Mouse (Mus musculus) kidney, postnatal 10 days (tissue): Measurements from ENCODE around the gene Zfp36l2.
A peak's percentile ranks its signal among the peaks of the same experiment; 100 is the strongest.
"Not testable (repeated sequence)": the region's sequence is repeated elsewhere in the genome, so short reads cannot be mapped to it uniquely, and the experiment has no call there.

ENCODE experiments used
- DNase-seq: peaks from one replicate; pipeline ENCODE4 v3.0.0; 2021; ENCODE audit warnings: mixed read lengths

The Zfp36l2 gene

GRCm38 (mm10) chr17:84187727-84188373, at the start of gene Zfp36l2:
Gene Zfp36l2, minus strand, starts transcription at chr17:84187947.
- DNase-seq, result peak; percentile 99

DNA sequence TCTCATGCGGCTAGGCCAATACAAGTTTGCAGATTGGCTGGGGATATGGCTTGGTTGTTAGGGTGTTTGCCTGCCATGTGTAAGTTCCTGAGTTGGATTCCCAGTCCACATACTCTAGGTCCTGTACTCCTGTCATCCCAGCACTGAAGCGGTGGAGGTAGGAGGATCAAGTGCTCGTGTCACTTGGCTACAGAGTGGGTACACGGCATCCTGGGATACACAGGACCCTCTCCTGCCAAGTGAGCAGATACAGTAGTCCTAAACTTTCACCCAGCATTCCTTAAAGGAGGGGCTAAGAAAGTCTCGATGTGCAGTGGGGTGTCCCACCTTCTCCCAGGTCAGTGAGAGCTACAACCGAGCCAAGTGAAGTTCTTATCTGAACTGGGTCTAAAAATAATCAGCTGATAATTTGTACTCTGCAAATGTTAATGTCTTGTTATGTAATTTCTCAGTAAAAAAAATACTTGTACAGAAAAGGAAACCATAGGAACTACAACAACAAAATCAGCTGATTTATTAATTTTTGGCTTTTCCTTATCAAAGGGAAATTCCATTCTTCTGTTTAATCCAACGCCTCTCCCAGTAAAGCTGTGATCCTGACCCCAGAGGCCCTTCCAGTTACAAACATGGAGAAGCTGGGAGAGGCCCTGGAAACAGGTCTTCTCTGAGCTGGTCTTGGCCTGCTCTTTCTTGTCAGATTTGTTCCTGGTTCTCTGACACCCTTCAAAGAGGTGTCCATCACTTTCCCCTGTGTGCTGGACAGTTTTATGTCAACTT, 49.2 kb upstream of the Zfp36l2 start:
- peak; percentile 55 for DNase-seq

GRCm38 (mm10) chr17:84235399-84235928, 47.7 kb upstream of the Zfp36l2 start:
- DNase-seq, result no peak

DNA sequence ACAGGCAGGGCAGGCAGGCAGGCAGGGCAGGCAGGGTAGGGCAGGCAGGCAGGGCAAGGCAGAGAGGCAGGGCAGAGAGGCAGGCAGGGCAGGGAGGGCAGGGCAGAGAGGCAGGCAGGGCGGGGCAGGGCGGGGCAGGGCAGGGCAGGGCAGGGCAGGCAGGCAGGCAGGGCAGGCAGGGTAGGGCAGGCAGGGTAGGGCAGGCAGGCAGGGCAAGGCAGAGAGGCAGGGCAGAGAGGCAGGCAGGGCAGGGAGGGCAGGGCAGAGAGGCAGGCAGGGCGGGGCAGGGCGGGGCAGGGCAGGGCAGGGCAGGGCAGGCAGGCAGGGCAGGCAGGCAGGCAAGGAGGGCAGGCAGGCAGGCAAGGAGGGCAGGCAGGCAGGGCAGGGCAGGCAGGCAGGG, 47.0 kb upstream of the Zfp36l2 start:
- not testable (repeated sequence) for DNase-seq

DNA sequence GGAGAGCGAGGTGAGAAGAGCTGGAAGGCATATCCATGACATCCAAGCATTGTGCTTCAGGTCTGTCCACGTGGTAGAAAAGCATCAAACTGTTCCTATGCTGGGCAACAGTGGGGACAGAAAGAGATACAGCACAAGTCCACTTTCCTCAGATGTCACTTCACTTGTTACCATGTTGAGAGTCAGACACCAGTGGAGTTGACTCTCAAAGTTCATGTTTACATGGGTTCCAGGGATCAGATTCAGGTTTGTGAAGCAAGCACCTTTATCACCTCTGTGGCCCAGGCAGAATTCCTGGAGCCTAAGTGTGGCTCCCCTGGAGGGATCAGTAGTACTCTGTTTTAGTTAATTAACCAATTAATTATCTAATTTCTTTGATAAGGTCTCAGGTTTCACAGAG, 46.0 kb upstream of the Zfp36l2 start:
- DNase-seq, result no peak

DNA sequence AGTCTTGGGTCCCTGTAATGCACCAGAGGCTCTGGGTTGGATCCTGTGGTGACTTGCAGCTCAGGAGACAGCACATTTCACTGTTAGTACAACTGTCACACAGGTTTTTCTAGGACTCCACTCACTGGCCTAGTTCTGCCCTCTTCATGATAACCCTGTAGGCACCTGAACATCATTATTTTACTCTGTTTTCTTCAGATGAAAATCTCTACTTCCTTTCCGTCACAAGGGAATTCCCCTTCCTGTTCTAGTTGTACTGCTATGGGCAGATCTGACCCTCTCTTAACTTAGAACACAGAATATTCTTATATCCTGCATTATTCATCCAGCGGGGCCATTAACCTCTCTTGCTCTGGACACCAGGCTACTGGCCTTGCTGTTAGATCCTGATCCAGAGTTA, 43.6 kb upstream of the Zfp36l2 start:
- DNase-seq, result no peak

DNA sequence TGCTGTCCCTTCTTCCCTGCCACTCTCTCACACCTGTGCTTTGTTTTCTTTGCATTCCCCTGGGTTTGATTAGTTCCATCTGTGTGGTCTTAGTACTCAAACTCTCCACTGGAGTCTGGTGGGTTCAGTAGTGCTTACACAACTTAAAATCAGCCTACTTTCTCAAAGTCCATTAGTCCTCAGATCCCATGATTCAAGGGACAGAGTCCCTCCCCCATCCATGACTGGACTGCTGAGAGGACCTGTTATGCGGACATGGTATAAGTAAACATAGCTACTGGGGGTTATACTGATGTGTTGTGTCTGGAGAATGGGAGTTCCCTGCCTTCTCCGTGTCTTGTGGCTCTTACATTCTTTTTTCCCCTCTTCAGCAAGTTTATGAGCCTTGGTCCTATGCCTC, 40.5 kb upstream of the Zfp36l2 start:
- no peak for DNase-seq

DNA sequence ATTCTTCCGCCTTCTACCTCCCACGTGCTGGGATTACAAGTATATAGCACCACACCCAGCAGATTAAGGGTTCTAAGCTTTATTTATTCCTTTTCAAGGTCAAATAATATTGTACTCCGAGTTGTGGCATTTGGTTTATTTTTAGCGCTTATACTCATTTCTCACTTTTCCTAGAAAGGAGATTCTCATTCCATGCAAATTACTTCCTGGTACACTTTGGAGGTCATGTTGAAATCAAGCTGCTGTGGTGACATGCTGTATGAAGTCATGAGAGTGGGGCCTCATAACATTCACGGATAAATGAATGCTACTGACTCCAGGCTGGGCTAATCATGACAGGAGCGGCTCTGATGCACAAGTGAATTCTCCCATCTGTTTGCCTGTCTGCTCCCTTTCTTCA, 38.9 kb upstream of the Zfp36l2 start:
- no peak for DNase-seq

DNA sequence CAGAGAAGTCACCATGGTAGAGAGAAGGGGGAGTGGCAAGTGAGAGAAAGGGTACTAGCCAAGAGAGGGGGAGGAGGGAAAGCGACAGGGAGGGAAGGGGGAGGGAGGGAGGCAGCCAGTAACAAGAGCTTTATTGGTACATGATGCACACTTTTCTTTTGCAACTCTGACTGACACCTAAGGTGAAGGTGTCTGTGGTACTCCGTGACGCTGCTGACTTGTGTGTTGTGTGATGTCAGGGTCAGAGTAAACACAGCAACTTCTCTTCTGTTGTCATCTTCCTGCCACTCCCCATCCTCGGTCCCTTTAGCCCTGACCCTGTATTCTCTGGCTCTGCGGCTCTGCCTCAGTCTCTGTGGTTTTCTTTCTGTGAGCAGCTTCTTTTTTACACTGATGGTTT, 38.5 kb upstream of the Zfp36l2 start:
- no peak for DNase-seq

GRCm38 (mm10) chr17:84224217-84224887, 36.6 kb upstream of the Zfp36l2 start:
- DNase-seq, result no peak

GRCm38 (mm10) chr17:84218841-84219240, 31.1 kb upstream of the Zfp36l2 start:
- DNase-seq, result not testable (repeated sequence)

- DNase-seq, result no peak
Measured at GRCm38 (mm10) chr17:84217696-84218095, 29.9 kb upstream of the Zfp36l2 start.

DNA sequence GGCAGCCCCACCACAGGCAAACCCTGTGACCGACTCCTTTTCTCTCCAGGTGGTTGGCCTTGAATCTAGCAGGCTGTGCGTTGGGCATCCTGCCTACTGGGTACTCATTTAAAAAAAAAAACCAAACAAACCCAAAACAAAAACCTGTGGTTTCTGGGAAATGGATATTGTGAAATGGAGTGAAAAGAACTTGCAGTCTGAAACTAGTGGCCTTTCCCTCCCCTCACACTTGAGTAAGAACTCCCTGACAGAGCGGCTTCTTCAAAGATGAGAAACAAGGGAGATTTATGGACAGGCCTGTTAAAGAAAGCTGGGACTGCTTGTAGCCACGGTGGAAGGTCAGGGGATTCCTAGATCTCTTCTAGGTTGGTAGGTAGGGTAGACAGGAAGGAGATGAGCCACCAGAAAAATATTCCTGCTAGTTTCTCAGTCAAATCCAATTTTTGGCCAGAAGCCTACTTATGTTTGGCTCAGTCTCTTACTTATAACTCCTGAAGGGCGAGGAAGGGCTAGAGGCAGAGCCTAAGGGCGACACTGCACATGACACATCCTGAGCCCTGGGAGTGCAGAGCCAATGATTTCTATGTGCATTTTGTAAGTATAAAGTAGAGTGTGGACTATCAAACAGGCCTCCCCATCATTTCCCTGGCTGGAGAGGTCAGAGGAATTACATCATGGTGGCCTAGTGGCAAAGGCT, 27.7 kb upstream of the Zfp36l2 start:
- DNase-seq, result no peak

GRCm38 (mm10) chr17:84213464-84213863, 25.7 kb upstream of the Zfp36l2 start:
- no peak for DNase-seq

GRCm38 (mm10) chr17:84207611-84208010, 19.9 kb upstream of the Zfp36l2 start:
- DNase-seq, result no peak

GRCm38 (mm10) chr17:84206239-84206638, 18.5 kb upstream of the Zfp36l2 start:
- DNase-seq, result no peak

- DNase-seq, result no peak
Measured at GRCm38 (mm10) chr17:84204962-84205361, 17.2 kb upstream of the Zfp36l2 start.

- peak; percentile 32 for DNase-seq
Measured at GRCm38 (mm10) chr17:84203340-84203739, 15.6 kb upstream of the Zfp36l2 start.

DNA sequence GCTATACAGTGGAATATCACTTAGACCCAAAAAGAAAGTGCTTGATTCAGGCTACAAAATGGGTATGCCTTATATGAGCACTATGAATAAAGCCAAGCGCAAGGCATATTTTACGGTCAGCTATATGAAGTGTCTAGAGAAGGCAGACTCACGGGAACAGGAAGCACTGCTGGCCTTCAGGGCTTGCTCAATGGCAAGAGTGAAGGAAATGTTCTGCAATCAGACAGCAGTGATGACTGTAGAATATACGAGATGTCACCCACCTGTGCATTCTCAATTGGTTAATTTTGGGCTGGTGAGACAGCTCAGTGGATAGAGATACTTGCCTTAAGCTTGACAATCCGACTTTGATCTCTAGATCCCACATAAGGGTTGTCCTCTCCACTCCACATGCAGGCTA, 13.4 kb upstream of the Zfp36l2 start:
- no peak for DNase-seq

- DNase-seq, result peak; percentile 52
Measured at GRCm38 (mm10) chr17:84197912-84198344, 10.2 kb upstream of the Zfp36l2 start.

DNA sequence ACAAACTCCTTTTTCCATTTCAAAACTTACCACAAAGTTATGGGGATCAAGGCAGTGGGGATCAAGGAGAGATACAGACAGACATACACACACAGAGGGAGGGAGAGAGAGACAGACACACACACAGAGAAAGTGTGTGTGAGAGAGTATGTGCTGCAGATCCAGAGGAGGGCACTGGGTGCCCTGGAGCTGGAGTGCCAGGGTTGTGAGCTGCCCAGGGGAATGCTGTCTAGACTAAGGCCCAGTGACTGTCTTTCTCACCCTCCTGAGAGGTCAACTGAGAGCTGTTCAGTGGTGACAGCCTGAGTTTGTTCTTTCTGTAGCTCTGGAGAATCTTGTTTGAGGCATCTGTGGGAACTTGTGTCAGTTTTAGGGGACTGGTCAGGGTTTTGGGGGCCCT, 8.6 kb upstream of the Zfp36l2 start:
- DNase-seq, result no peak

GRCm38 (mm10) chr17:84195835-84196234, 8.1 kb upstream of the Zfp36l2 start:
- peak; percentile 1 for DNase-seq

GRCm38 (mm10) chr17:84195003-84195395, 7.3 kb upstream of the Zfp36l2 start:
- peak; percentile 11 for DNase-seq
